Mouse (Mus musculus) left cerebral cortex, adult 9 months (tissue): ENCODE data around the gene Gtf3c4.

Experiments used
- DNase-seq, 2 experiments: peaks; one replicate each; pipeline ENCODE4 v3.0.0; 2022; ENCODE audit warnings: low spot score in 2 of 2

Gene Gtf3c4

DNA sequence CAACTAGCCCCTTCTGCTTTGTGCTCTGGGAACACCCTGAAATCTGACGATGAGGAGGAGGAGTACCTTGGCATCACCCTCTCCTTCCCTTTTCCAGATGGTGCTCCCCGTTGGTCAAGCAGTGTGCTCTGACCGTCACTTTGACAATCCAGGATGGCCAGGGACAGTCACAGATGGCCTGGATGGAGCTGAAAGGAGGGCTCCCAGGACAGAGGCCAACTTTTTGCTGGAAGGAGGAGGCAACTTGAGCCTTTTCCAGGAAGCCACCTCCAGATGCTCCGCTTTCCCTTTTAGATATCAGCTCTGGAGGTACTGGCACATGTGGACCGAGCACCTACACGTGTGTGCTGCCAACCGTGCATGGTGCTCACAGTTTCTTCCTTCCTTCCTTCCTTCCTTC, 36.8 kb downstream of the Gtf3c4 start:
- DNase-seq = peak in 1 of 2 experiments; percentile 7

DNA sequence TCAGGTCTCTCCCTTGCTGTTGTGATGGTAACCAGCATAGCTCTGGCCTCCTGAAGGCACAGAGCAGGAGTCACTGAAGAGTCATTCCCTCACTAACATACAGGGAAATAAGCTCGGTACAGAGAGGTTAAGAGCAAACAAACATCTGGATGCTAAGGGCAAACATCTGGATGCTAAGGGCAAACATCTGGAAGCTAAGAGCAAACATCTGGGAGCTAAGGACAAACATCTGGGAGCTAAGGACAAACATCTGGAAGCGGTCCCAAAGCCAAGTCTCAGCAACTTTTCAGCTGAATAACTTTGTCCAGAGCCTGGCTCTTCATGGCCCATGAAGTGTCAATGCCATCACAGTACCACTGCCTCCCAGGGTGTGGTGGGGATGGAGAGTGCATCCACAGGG, 40.6 kb downstream of the Gtf3c4 start:
- DNase-seq = no peak

DNA sequence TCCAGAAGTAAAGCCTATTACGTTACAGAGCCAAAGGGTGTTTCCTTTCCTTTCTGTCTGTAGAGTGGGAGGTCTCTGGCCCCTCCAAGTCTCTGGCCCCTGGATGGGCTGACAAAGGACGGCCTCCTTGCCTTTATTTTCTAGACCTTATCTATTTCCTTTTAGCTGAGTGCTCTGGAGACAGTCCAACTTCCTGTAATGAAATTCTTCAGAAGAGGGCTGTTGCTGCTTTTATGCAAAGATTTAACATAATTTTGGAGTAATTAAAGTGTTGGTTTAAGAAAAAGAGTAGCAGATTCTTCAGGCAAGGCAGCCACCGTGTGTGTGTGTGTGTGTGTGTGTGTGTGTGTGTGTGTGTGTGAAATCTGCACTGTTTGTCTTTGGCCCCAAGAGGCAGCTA, 41.8 kb downstream of the Gtf3c4 start:
- no peak for DNase-seq

DNA sequence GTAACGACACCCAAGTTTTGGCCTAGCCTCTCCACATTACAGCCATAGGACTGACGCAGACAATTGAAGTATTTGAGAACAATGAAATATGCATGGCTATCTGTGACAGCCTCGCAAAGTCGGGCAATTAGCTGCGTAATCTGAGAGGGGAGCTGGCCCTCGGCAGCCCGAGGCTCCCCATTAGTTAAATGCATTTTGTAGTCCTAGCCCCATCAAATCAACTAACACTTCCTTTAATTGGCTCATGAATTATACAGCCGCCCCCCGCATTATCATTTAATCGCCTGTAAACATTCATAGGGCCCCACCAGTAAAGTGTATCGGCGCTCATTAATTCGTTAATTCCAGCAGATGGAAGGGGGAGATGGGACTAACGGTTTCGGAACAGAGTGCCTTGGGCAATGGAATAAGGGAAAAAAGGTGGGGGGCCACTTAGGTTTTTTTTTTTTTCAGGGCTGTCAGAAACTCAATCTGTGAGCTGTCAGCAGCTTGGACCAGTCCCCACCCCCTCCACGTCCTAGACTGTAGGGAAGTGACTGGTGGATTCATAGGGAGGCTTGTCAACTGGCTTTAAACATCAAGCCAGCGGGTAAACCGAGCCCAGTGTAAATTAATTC, 42.6 kb downstream of the Gtf3c4 start:
- DNase-seq = no peak

DNA sequence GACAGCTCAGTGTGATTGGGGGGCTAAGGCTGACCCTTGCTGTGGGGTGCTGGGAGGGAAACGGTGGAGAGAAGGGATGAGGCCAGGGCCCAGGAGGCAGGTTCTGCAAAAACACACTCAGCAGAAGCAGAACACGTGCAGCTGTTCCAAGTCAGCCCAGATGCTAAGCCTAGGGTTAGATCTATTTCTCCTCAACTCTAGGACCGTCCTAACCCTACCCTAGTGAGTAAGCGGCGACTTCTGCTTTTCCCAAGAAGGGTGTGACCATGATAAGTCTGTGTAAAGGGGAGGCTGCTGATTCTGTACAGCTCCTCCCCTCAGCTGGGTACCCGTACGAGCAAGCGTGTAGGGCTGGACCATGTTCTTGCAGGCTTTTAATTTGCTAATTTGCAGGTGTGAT, 43.9 kb downstream of the Gtf3c4 start:
- DNase-seq = no peak

DNA sequence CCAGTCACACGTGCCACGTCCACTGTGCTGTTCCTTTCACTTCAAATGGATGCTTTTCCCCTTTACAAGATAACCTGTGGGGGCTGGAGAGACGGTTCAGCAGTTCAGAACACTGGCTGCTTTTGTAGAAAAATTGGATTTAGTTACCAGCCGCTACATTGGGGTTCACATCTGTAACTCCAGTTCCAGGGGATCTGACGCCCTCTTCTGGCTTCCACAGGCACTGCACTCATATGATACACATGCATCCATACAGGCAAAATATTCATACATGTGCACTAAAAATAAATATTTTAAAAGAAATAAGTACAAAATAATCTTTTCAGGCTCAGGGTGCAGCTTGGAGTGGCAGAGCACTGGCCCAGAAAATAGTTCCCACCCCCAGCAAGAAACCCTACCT, 45.5 kb downstream of the Gtf3c4 start:
- DNase-seq = no peak

DNA sequence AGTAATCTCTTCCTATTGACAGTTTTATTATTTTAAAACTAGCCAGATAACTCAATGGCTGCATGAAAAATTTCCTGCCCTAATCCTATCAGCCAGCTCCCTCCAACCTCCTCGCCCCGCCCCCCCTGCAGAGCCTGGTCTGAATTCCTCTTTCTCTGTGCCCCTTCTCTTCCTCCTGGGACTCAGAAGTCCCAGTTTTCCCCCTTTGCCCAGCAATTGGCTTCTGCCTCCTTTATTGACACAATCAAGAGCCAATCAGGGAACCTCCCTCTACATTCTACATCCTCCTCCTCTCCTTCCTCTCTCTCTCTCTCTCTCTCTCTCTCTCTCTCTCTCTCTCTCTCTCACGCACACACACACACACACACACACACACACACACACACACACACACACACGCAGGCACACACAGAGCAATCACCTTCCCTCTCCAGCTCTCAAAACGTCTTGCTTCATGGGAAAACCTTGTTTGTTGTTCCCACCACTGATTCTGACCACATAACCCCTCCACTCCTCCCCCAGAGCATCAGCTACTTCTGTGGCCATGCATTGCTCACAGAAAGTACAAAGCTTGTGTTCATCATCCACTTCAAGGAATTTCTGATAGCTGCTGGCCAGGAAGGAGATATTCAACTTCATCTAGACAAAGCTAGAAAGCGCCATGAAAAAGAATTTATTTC, 47.1 kb downstream of the Gtf3c4 start:
- peak in 1 of 2 experiments; percentile 12 for DNase-seq

DNA sequence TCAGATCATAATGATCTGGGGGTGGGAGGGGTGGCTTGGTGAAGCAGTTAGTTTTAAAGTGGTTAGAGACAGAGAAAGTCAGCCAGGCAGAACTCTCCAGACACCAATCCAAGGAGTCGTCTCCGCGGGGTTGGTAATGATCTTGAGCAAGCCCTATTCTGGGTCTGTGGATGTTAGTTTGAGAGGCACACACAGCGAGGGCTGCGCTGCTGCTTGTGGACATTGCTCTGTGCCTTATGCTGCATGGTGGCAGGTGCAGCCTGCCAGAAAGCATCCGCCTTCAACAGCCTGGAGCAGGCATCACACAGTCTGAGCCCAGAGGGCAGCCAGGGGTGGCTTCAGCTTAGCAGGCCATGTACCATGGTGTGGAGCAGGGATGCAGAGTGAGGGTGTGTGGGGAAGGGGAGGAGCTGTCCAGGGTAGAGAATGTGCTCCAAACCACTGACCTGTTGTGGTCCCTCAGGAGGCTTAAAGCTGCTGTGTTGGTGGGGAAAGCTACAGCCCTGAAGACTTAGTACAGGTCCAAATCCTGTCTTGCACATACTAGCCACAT, 53.0 kb downstream of the Gtf3c4 start:
- DNase-seq = no peak

DNA sequence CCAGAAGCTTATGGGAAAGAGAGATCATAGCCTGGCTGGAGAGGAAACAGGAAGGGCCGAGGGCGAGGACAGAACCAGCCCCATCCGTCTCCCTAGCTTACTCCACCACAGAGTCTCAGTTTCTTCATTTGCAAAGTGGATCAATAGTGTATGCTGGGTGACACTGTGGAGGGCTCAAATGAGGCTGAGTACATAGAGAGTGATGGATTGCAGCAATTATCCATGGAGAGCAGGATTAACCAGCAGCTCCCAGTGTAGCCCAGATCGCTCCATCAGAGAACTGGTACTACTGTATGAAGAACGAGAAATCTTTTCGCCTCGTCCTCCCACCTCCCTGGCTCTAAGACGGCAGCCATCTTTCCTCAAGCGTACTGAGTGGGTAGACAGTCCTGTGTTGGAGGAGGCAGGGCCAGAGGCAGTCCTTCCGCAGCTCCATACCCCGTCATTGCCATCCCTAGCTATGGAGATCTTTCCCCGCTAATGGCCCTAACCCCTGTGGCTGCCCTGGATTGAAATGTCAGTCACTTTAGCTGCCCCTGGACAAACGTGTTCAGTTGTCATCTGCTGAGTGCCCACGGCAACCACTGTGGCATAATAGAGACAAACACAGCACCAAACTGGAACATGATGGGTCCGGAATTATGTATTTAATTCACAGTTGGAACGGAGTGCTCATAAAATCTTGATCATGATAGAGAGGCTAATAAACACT, 53.6 kb downstream of the Gtf3c4 start:
- no peak for DNase-seq

DNA sequence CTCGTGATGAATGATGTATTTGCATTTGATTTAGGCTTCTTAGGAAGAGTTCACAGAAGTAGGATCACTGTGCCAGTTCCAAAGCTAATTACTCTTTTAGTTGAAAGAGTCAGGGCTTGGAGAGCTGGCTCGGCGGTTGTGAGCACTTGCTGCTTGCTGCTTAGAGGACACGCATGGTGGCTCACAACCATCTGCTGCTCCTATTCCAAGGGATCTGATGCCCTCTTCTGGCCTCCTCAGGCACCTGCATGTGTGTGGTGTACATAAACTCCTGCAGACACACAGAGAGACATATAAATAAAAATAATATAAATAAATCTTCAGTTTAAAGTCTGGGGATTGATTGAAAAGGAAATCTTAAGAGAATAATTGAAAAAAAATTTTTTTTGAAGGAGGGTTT, 58.9 kb downstream of the Gtf3c4 start:
- DNase-seq = no peak

DNA sequence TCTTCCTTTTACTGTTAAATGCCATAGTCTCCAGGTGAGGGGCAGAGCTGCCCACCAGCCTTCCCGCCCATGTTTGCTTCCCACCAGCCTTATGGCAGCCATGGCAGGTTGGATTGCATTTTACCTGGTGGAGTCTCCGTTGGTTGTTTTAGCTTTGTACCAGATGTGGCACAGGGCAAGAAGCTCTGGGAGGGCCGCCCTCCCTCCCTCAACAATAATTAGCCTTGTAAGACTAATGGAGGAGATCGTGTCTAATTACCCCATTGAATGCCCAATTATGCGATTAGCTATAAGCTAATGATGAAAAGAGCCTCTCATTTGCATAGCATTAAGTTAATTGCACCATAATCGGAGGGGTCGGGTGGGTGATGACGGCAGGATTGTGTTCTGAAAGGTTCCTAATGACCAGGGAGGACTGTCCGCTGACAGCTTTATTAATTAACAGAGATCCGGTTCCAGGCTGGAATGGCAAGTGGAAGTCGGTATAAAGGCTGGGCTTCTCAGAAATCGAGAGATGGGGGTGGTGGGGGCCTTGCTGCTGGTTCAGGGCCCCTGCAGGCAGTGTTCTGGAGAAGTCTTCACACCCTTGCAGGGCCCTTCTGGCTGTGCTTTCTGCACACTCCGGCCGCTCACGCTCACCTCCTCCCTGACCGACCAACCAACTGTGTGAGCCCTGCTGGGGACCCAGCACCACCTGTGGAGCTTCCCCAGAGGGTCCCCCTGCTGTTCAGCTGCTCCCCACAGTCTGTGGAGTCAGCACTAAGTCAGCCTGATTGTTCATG, 60.0 kb downstream of the Gtf3c4 start:
- no peak for DNase-seq

DNA sequence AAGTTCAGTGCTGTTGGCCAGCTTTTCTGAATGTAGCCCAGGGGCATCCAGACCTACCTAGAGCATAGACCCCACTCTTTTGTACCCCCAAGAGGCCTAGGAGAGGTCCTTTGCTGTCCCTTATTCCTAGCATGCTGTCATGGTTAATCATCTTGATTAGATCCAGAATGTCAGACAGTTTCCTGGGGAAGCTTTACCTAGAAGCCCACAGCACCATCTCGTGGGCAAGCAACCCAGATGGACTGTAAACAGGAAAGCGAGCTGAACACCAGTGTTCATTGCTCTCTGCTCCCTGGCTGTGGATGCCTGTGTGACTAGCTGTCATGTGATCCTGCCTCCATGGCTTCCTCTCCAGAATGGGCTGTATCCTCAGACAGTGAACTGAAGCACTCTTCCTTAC, 63.4 kb downstream of the Gtf3c4 start:
- DNase-seq = no peak

DNA sequence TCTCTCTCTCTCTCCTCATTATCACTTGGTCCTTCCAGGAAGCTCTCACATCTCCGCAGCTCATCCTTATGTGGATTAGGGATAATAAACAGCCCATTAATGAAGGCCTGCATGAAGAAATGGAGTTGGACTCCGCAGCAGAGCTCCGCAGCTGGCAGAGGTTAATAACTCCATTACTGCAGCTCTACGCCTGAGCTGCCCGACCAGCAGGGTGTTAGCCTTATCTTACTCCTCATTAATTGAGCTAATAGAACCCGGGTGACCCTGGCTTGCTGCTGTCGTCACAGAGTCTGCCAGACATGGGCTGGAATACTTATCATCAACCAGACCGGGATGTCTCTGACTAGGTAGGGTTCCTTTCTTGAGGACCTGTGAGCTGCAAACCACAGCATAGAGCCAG, 66.1 kb downstream of the Gtf3c4 start:
- DNase-seq = no peak
